ENCODE assay signal across 13 mouse cellular contexts in the genomic region with DNA sequence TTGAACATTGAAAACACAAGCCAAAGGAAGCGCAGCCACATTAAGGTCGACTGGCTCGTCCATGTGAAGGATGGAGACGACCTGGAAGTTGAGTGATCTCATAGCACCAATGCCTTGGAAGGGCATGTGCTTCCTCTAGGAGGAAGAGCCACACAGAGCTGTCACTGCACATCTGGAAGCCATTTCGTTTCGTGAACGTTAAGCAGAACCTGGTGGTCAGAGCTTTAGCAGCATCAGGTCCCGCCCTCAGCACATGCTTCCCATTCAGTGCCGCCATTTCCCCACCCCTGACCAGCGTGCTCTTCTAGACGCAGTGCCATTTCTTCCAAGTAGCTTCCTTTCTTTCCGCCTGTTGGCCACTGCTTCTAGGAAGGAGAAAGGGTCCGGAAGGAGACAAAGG.
"Had no signal": no experiment of that assay in that cellular context is flagged by ENCODE, and none has a peak within 500 bp of the region (broad histone marks: within the 10 kb centered on the region; RNA-seq: fewer than 3 reads in every experiment).

No protein-coding gene starts in this region.

- ATAC-seq: midbrain, embryonic 13.5 days; midbrain, embryonic 15.5 days had no signal

- H3K9ac ChIP-seq: lung, embryonic 14.5 days; midbrain, embryonic 13.5 days; midbrain, embryonic 15.5 days; neural tube, embryonic 13.5 days had no signal

- H3K27ac ChIP-seq: midbrain, embryonic 13.5 days; midbrain, embryonic 15.5 days; neural tube, embryonic 13.5 days had no signal

- DNase-seq: lung, adult 18-20 months; lung, embryonic 14.5 days; lung, postnatal 10 days; lung, postnatal 4 days; right cerebral cortex, postnatal 14 days; spleen, adult 18-20 months; thymus, adult 18-20 months; thymus, postnatal 14 days; thymus, postnatal 36 days had no signal

- H3K9me3 ChIP-seq: midbrain, embryonic 13.5 days; midbrain, embryonic 15.5 days; neural tube, embryonic 13.5 days had no signal

- H3K4me3 ChIP-seq: midbrain, embryonic 13.5 days; midbrain, embryonic 15.5 days; neural tube, embryonic 13.5 days had no signal

- H3K4me2 ChIP-seq: lung, embryonic 14.5 days; midbrain, embryonic 11.5 days; midbrain, embryonic 13.5 days; midbrain, embryonic 15.5 days; neural tube, embryonic 13.5 days had no signal

- H3K27me3 ChIP-seq: midbrain, embryonic 13.5 days; midbrain, embryonic 15.5 days; neural tube, embryonic 13.5 days had no signal

- H3K4me1 ChIP-seq: midbrain, embryonic 13.5 days; midbrain, embryonic 15.5 days; neural tube, embryonic 13.5 days had no signal
